Mouse (Mus musculus) MEL (cell line): ENCODE measurements around the gene Rbck1. TPM values are rescaled to one million over a fixed set of nuclear protein-coding genes. Genes with fewer than 3 reads are reported as not detected.

Experiments used
- DNase-seq: peaks from one replicate; pipeline ENCODE4 v3.0.0; 2011; ENCODE audit warnings: low read depth, low spot score
- H3K27ac ChIP-seq: 2 replicates; pipeline ENCODE4 v1.5.1; 2012; ENCODE audit warnings: low read depth, mild to moderate bottlenecking, control low read depth, low read length, moderate library complexity; ENCODE audit not compliant: control insufficient read depth
- H3K27me3 ChIP-seq, 2 experiments: fragments of 150-350 bp in 1 of 2; sonication (generic) in 1 of 2; 2 replicates each; pipeline ENCODE4 v1.6.1; 2012; ENCODE audit warnings: low read length in 2 of 2, mild to moderate bottlenecking in 2 of 2, improper control_type of control experiment in 1 of 2, moderate library complexity in 1 of 2; ENCODE audit not compliant: insufficient read depth in 2 of 2, control insufficient read depth in 1 of 2
- H3K36me3 ChIP-seq, 2 experiments: 2 replicates each; pipeline ENCODE4 v1.6.1; 2012 to 2014; ENCODE audit warnings: low read length in 2 of 2, improper control_type of control experiment in 1 of 2, inconsistent platforms in 1 of 2, mild to moderate bottlenecking in 1 of 2; ENCODE audit not compliant: insufficient read depth in 2 of 2, control insufficient read depth in 1 of 2
- H3K4me1 ChIP-seq, 2 experiments: fragments of 150-350 bp in 1 of 2; sonication (generic) in 1 of 2; 2 replicates each; pipeline ENCODE4 v1.6.1; 2012; ENCODE audit warnings: low read length in 2 of 2, improper control_type of control experiment in 1 of 2, mild to moderate bottlenecking in 1 of 2; ENCODE audit not compliant: insufficient read depth in 2 of 2, control insufficient read depth in 1 of 2
- H3K4me3 ChIP-seq, 2 experiments: fragments of 150-350 bp in 1 of 2; sonication (generic) in 1 of 2; 2 replicates each; pipeline ENCODE4 v1.5.1; 2012; ENCODE audit warnings: low read depth in 2 of 2, low read length in 2 of 2, mild to moderate bottlenecking in 2 of 2, moderate library complexity in 2 of 2, control low read depth in 1 of 2, improper control_type of control experiment in 1 of 2; ENCODE audit not compliant: control insufficient read depth in 1 of 2, insufficient read depth in 1 of 2
- H3K79me2 ChIP-seq: 2 replicates; pipeline ENCODE4 v1.6.1; 2012; ENCODE audit warnings: mild to moderate bottlenecking, low read length, moderate library complexity; ENCODE audit not compliant: control insufficient read depth, poor library complexity, insufficient read depth
- H3K9ac ChIP-seq: 2 replicates; pipeline ENCODE4 v1.6.1; 2012; ENCODE audit warnings: low read depth, mild to moderate bottlenecking, control low read depth, low read length, moderate library complexity; ENCODE audit not compliant: control insufficient read depth, poor library complexity, severe bottlenecking
- H3K9me3 ChIP-seq: fragments of 150-350 bp; sonication (generic); replicated peaks from 2 replicates; pipeline ENCODE4 v1.6.1; 2012; ENCODE audit warnings: mild to moderate bottlenecking, low read length, improper control_type of control experiment, moderate library complexity; ENCODE audit not compliant: insufficient read depth
- CHD2 ChIP-seq: IDR thresholded peaks from 2 replicates; pipeline ENCODE4 v1.6.1; 2011; ENCODE audit warnings: low read length, improper control_type of control experiment
- CTCF ChIP-seq, 3 experiments: IDR thresholded peaks in 2 of 3; conservative IDR thresholded peaks in 1 of 3; 2 replicates each; pipeline ENCODE4 v1.5.1; 2011 to 2012; ENCODE audit warnings: low read length in 3 of 3, low read depth in 2 of 3, mild to moderate bottlenecking in 2 of 3, improper control_type of control experiment in 1 of 3, inconsistent platforms in 1 of 3, mixed read lengths in 1 of 3, moderate library complexity in 1 of 3; ENCODE audit not compliant: control insufficient read depth in 1 of 3, insufficient read depth in 1 of 3, poor library complexity in 1 of 3, severe bottlenecking in 1 of 3
- E2F4 ChIP-seq: IDR thresholded peaks from 2 replicates; pipeline ENCODE4 v1.6.1; 2011; ENCODE audit warnings: low read depth, low read length, improper control_type of control experiment, borderline replicate concordance
- ELF1 ChIP-seq: IDR thresholded peaks from 2 replicates; pipeline ENCODE4 v1.6.1; 2014; ENCODE audit warnings: low read depth, mild to moderate bottlenecking, inconsistent platforms, low read length, improper control_type of control experiment, moderate library complexity
- EP300 ChIP-seq, 2 experiments: IDR thresholded peaks; 2 replicates each; pipeline ENCODE4 v1.6.1; 2011; ENCODE audit warnings: improper control_type of control experiment in 2 of 2, low read length in 2 of 2, low read depth in 1 of 2, mild to moderate bottlenecking in 1 of 2
- ETS1 ChIP-seq: IDR thresholded peaks from 2 replicates; pipeline ENCODE4 v1.6.1; 2012; ENCODE audit warnings: low read depth, mild to moderate bottlenecking, inconsistent platforms, low read length, improper control_type of control experiment, moderate library complexity
- GABPA ChIP-seq: IDR thresholded peaks from 2 replicates; pipeline ENCODE4 v1.6.1; 2012; ENCODE audit warnings: low read depth, mild to moderate bottlenecking, inconsistent platforms, low read length, improper control_type of control experiment, moderate library complexity
- HCFC1 ChIP-seq: IDR thresholded peaks from 2 replicates; pipeline ENCODE4 v1.6.1; 2012; ENCODE audit warnings: low read depth, mild to moderate bottlenecking, inconsistent platforms, low read length, improper control_type of control experiment, moderate library complexity
- MAZ ChIP-seq: IDR thresholded peaks from 2 replicates; pipeline ENCODE4 v1.6.1; 2012; ENCODE audit warnings: low read depth, mild to moderate bottlenecking, inconsistent platforms, low read length, improper control_type of control experiment
- MYB ChIP-seq: IDR thresholded peaks from 2 replicates; pipeline ENCODE4 v1.6.1; 2011; ENCODE audit warnings: mild to moderate bottlenecking, low read depth, low read length, improper control_type of control experiment
- MYC ChIP-seq: IDR thresholded peaks from 2 replicates; pipeline ENCODE4 v1.6.1; 2011; ENCODE audit warnings: low read depth, mild to moderate bottlenecking, low read length, improper control_type of control experiment, moderate library complexity
- NELFE ChIP-seq: IDR thresholded peaks from 2 replicates; pipeline ENCODE4 v1.6.1; 2011; ENCODE audit warnings: low read depth, low read length, improper control_type of control experiment
- NRF1 ChIP-seq: IDR thresholded peaks from 2 replicates; pipeline ENCODE4 v1.6.1; 2014; ENCODE audit warnings: low read depth, mild to moderate bottlenecking, inconsistent platforms, low read length, improper control_type of control experiment, moderate library complexity; ENCODE audit not compliant: poor library complexity, insufficient read depth, severe bottlenecking
- POLR2A ChIP-seq, 2 experiments: IDR thresholded peaks; 2 replicates each; pipeline ENCODE4 v1.6.1; 2011 to 2012; ENCODE audit warnings: low read length in 2 of 2, mild to moderate bottlenecking in 2 of 2, control low read depth in 1 of 2, improper control_type of control experiment in 1 of 2, low read depth in 1 of 2, moderate library complexity in 1 of 2; ENCODE audit not compliant: control insufficient read depth in 1 of 2, insufficient read depth in 1 of 2, poor library complexity in 1 of 2
- POLR2AphosphoS2 ChIP-seq: IDR thresholded peaks from 2 replicates; pipeline ENCODE4 v1.6.1; 2011; ENCODE audit warnings: low read length, improper control_type of control experiment
- POLR2AphosphoS5 ChIP-seq: IDR thresholded peaks from 2 replicates; pipeline ENCODE4 v1.6.1; 2012; ENCODE audit warnings: low read depth, borderline replicate concordance, mild to moderate bottlenecking, inconsistent platforms, low read length, moderate library complexity, mixed read lengths
- RAD21 ChIP-seq: IDR thresholded peaks from 2 replicates; pipeline ENCODE4 v1.6.1; 2011; ENCODE audit warnings: mild to moderate bottlenecking, low read depth, low read length, improper control_type of control experiment
- RCOR1 ChIP-seq: IDR thresholded peaks from 2 replicates; pipeline ENCODE4 v1.6.1; 2012; ENCODE audit warnings: low read depth, mild to moderate bottlenecking, inconsistent platforms, low read length, improper control_type of control experiment
- SIN3A ChIP-seq: IDR thresholded peaks from 2 replicates; pipeline ENCODE4 v1.6.1; 2012; ENCODE audit warnings: low read length, improper control_type of control experiment, inconsistent platforms
- SMC3 ChIP-seq: IDR thresholded peaks from 2 replicates; pipeline ENCODE4 v1.6.1; 2011; ENCODE audit warnings: low read depth, low read length, improper control_type of control experiment
- TAL1 ChIP-seq: IDR thresholded peaks from 2 replicates; pipeline ENCODE4 v1.6.1; 2012; ENCODE audit warnings: mild to moderate bottlenecking, inconsistent platforms, low read length, moderate library complexity, mixed read lengths
- TCF12 ChIP-seq: IDR thresholded peaks from 2 replicates; pipeline ENCODE4 v1.6.1; 2014; ENCODE audit warnings: low read depth, mild to moderate bottlenecking, inconsistent platforms, low read length, improper control_type of control experiment, moderate library complexity
- USF1 ChIP-seq: IDR thresholded peaks from 2 replicates; pipeline ENCODE4 v1.6.1; 2014; ENCODE audit warnings: low read depth, mild to moderate bottlenecking, inconsistent platforms, low read length, improper control_type of control experiment, moderate library complexity
- ZC3H11A ChIP-seq: IDR thresholded peaks from 2 replicates; pipeline ENCODE4 v1.6.1; 2012; ENCODE audit warnings: low read depth, mild to moderate bottlenecking, inconsistent platforms, low read length, improper control_type of control experiment
- ZKSCAN1 ChIP-seq: IDR thresholded peaks from 2 replicates; pipeline ENCODE4 v1.6.1; 2012; ENCODE audit warnings: low read depth, mild to moderate bottlenecking, inconsistent platforms, low read length, improper control_type of control experiment, moderate library complexity
- ZNF384 ChIP-seq: IDR thresholded peaks from 2 replicates; pipeline ENCODE4 v1.6.1; 2012; ENCODE audit warnings: low read depth, mild to moderate bottlenecking, inconsistent platforms, low read length, improper control_type of control experiment
- polyA plus RNA-seq, 2 experiments: library from polyadenylated mRNA; stranded (reverse) in 1 of 2; unstranded in 1 of 2; fragments of >175 nt in 1 of 2; fragments of >200 nt in 1 of 2; gene quantifications; 2 replicates each; pipeline versions ENCODE4 v1.2.1 to v1.2.4; 2012; ENCODE audit warnings: low replicate concordance in 2 of 2, low read depth in 1 of 2; ENCODE audit not compliant: insufficient read length in 2 of 2, insufficient read depth in 1 of 2, missing spikeins in 1 of 2
- total RNA-seq: library from RNA; depleted of rRNA; stranded (reverse); fragments of 300-350 nt; gene quantifications from 2 replicates; pipeline ENCODE4 v1.2.3, GENCODE M21; 2012

Gene Rbck1
- total and polyA plus RNA-seq, 3 experiments: 90.9 to 162 (median 92.1) TPM

- TF ChIP-seq ZC3H11A (no peak), EP300 (IDR thresholded peaks at IDR 0.05; ENCODE audit: low read depth in 1 of 2, low read length in 2 of 2) (peak; percentile 66 to 88), TAL1 (0 out of 2 replicates have a peak, but pooled peaks have one; percentile 2), ETS1 (peak; percentile 100), HCFC1 (0 out of 2 replicates have a peak, but pooled peaks have one; percentile 29), SIN3A (peak; percentile 91), GABPA (no peak), MYC (0 out of 2 replicates have a peak, but pooled peaks have one; percentile 12), ZNF384 (0 out of 2 replicates have a peak, but pooled peaks have one; percentile 12), NRF1 (no peak), TCF12 (peak; percentile 81), CHD2 (no peak), MYB (no peak), POLR2AphosphoS2 (no peak), ZKSCAN1 (no peak), E2F4 (no peak)
Measured at GRCm38 (mm10) chr2:152372104-152372503, 39.7 kb upstream of the Rbck1 start (continued).

- Histone ChIP-seq H3K9me3 (no peaks in the 10 kb centered on the region), H3K4me3 (no peak overlapping the region; a peak in 1 of 4 replicates), H3K4me1 (peaks cover 8 to 9% of the 10 kb centered on the region in 2 experiments; a peak in 2 of 4 replicates), H3K27ac (no peak overlapping the region), H3K9ac (no peak overlapping the region), H3K27me3 (no peaks in the 10 kb centered on the region), H3K36me3 (peaks cover 0 to 6% of the 10 kb centered on the region in 2 experiments; a peak in 2 of 4 replicates), H3K79me2 (no peaks in the 10 kb centered on the region)
- peak; percentile 88 for DNase-seq
- TF ChIP-seq POLR2AphosphoS5 (no peak), USF1 (no peak), CTCF (IDR thresholded peaks at IDR 0.05 in 2 of 3, conservative IDR thresholded peaks at IDR 0.05 in 1 of 3; ENCODE audit: control insufficient read depth in 1 of 3, insufficient read depth in 1 of 3, low read depth in 2 of 3, low read length in 3 of 3, poor library complexity in 1 of 3, severe bottlenecking in 1 of 3) (peak; percentile 89 to 97 (median 96)), NELFE (no peak), RCOR1 (no peak), SMC3 (peak; percentile 74), ELF1 (no peak), POLR2AphosphoS2 (no peak), EP300 (IDR thresholded peaks at IDR 0.05; ENCODE audit: low read depth in 1 of 2, low read length in 2 of 2) (no peak), POLR2A (IDR thresholded peaks at IDR 0.05; ENCODE audit: control insufficient read depth in 1 of 2, insufficient read depth in 1 of 2, low read depth in 1 of 2, low read length in 2 of 2, poor library complexity in 1 of 2) (no peak), MYC (no peak), MAZ (no peak), ZC3H11A (peak; percentile 54), RAD21 (peak; percentile 84), ETS1 (no peak)
Measured at GRCm38 (mm10) chr2:152368532-152369140, 36.2 kb upstream of the Rbck1 start.
